Mouse (Mus musculus) testis, adult 2 months (tissue): ENCODE measurements at regions not wholly inside any gene's neighbourhood (a gene's known extent, or its start where the extent isn't known, plus 50 kb on each side); places are given as distances from the start of the nearest gene placed in this dataset.

Experiments used
- H3K27ac ChIP-seq: fragments of 200-500 bp; 2 replicates; pipeline ENCODE4 v1.5.1; 2012; ENCODE audit warnings: low read depth, low read length; ENCODE audit not compliant: control insufficient read depth, insufficient read depth
- H3K27me3 ChIP-seq: fragments of 200-500 bp; 2 replicates; pipeline ENCODE4 v1.6.1; 2012; ENCODE audit warnings: mild to moderate bottlenecking, low read length, moderate library complexity; ENCODE audit not compliant: control insufficient read depth, insufficient read depth
- H3K36me3 ChIP-seq: fragments of 200-500 bp; 2 replicates; pipeline ENCODE4 v1.6.1; 2012; ENCODE audit warnings: mild to moderate bottlenecking, low read length; ENCODE audit not compliant: control insufficient read depth, insufficient read depth
- H3K4me1 ChIP-seq: fragments of 200-500 bp; 2 replicates; pipeline ENCODE4 v1.6.1; 2012; ENCODE audit warnings: low read length; ENCODE audit not compliant: control insufficient read depth, insufficient read depth
- H3K4me3 ChIP-seq: fragments of 200-500 bp; 2 replicates; pipeline ENCODE4 v1.5.1; 2012; ENCODE audit warnings: low read depth, mild to moderate bottlenecking, low read length, moderate library complexity, mixed read lengths; ENCODE audit not compliant: control insufficient read depth
- CTCF ChIP-seq: fragments of 200-500 bp; IDR thresholded peaks from 2 replicates; pipeline ENCODE4 v1.5.1; 2012; ENCODE audit warnings: low read depth, mild to moderate bottlenecking, inconsistent platforms, low read length, moderate library complexity; ENCODE audit not compliant: control insufficient read depth, insufficient read depth, insufficient replicate concordance
- POLR2A ChIP-seq: fragments of 200-500 bp; IDR thresholded peaks from 2 replicates; pipeline ENCODE4 v1.6.1; 2012; ENCODE audit warnings: low read depth, mild to moderate bottlenecking, inconsistent platforms, low read length, moderate library complexity; ENCODE audit not compliant: control insufficient read depth

GRCm38 (mm10) chr11:71411958-71412357 lies 181.4 kb upstream of the Nlrp1b start:
- Histone ChIP-seq H3K36me3 (no peaks in the 10 kb centered on the region), H3K27me3 (no peaks in the 10 kb centered on the region), H3K4me1 (no peaks in the 10 kb centered on the region), H3K27ac (no peak overlapping the region), H3K4me3 (no peak overlapping the region)
- TF ChIP-seq CTCF (no peak), POLR2A (no peak)

- Histone ChIP-seq H3K27ac (no peak overlapping the region), H3K4me3 (no peak overlapping the region)
- TF ChIP-seq POLR2A (no peak), CTCF (no peak)
These were observed 184.0 kb upstream of the Nlrp1b start for GRCm38 (mm10) chr11:71414403-71415140.

GRCm38 (mm10) chr11:71415451-71415850 lies 184.9 kb upstream of the Nlrp1b start:
- TF ChIP-seq CTCF (no peak), POLR2A (no peak)
- Histone ChIP-seq H3K36me3 (no peaks in the 10 kb centered on the region), H3K27ac (no peak overlapping the region)

More at GRCm38 (mm10) chr11:71414403-71415140, 184.0 kb upstream of the Nlrp1b start:
- Histone ChIP-seq H3K27me3 (no peaks in the 10 kb centered on the region), H3K36me3 (no peaks in the 10 kb centered on the region), H3K4me1 (no peaks in the 10 kb centered on the region)

GRCm38 (mm10) chr11:71422291-71422840 lies 191.8 kb upstream of the Nlrp1b start:
- Histone ChIP-seq H3K27ac (no peak overlapping the region), H3K27me3 (no peaks in the 10 kb centered on the region), H3K4me3 (peak overlapping the region; percentile 78), H3K4me1 (no peaks in the 10 kb centered on the region), H3K36me3 (no peaks in the 10 kb centered on the region)
- TF ChIP-seq POLR2A: no peak
- TF ChIP-seq CTCF: no peak

More at GRCm38 (mm10) chr11:71415451-71415850, 184.9 kb upstream of the Nlrp1b start:
- Histone ChIP-seq H3K27me3 (no peaks in the 10 kb centered on the region), H3K4me1 (no peaks in the 10 kb centered on the region), H3K4me3 (no peak overlapping the region)

- Histone ChIP-seq H3K36me3 (no peaks in the 10 kb centered on the region), H3K4me3 (peak overlapping the region; percentile 75), H3K27ac (no peak overlapping the region), H3K27me3 (no peaks in the 10 kb centered on the region), H3K4me1 (no peaks in the 10 kb centered on the region)
- TF ChIP-seq CTCF (no peak), POLR2A (no peak)
These were observed 192.7 kb upstream of the Nlrp1b start for GRCm38 (mm10) chr11:71423242-71423641.

- Histone ChIP-seq H3K36me3 (no peaks in the 10 kb centered on the region), H3K27me3 (no peaks in the 10 kb centered on the region), H3K4me3 (no peak overlapping the region), H3K4me1 (no peaks in the 10 kb centered on the region), H3K27ac (no peak overlapping the region)
- TF ChIP-seq CTCF: no peak
- TF ChIP-seq POLR2A: no peak
These were observed 194.3 kb upstream of the Nlrp1b start for GRCm38 (mm10) chr11:71424879-71425278.

- peak overlapping the region; percentile 30 for H3K4me3 ChIP-seq
- no peaks in the 10 kb centered on the region for H3K36me3 ChIP-seq
- no peak for TF ChIP-seq POLR2A
- TF ChIP-seq CTCF: no peak
- no peak overlapping the region for H3K27ac ChIP-seq
- H3K27me3 ChIP-seq: no peaks in the 10 kb centered on the region
- H3K4me1 ChIP-seq: no peaks in the 10 kb centered on the region
These were observed 199.2 kb upstream of the Nlrp1b start for GRCm38 (mm10) chr11:71429739-71430138.
